Mouse (Mus musculus) gastrocnemius, postnatal 25 days (tissue): Measurements from ENCODE around the gene Dnm1. TPM values are rescaled to one million over a fixed set of nuclear protein-coding genes. Genes with fewer than 3 reads are reported as not detected.

Experiments
- DNase-seq: peaks from one replicate; pipeline ENCODE4 v3.0.0; 2022
- microRNA-seq, 2 experiments: library from miRNA; unstranded; fragments of <30 nt; microRNA quantifications; one replicate each; pipeline ENCODE4 v1.2.0; 2021; ENCODE audit warnings: borderline replicate concordance in 2 of 2
- total RNA-seq, 2 experiments: library from RNA; stranded (reverse); gene quantifications; 1 replicate in 1 of 2; 2 replicates in 1 of 2; pipeline ENCODE4 v1.2.3; 2021

Dnm1 gene
- total RNA-seq, 2 experiments from 2014 or later, result 6.0 to 8.7 TPM

GRCm38 (mm10) chr2:32282727-32283126 is 70.4 kb downstream of the Dnm1 start:
- peak; percentile 48 for DNase-seq

DNA sequence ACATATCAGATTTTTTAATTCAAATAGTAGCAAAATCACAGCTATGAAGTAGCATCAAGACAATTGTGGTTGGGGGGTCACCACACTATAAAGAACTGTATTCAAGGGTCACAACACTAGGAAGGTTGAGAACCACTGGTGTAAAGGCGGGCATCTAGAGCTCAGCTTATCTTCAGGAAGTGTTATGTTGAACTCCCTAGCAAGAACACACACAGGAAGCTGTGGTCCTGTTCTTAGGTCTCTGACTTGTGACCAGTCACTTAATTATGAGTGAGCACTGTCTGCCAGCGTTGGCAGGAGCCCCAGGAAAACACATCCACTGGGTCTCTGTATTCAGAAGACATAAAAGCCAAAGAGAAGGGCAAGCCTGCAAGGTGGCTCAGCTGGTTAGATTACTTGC is 70.8 kb downstream of the Dnm1 start:
- no peak for DNase-seq

GRCm38 (mm10) chr2:32275823-32276222 is 77.3 kb downstream of the Dnm1 start:
- DNase-seq, result no peak

DNA sequence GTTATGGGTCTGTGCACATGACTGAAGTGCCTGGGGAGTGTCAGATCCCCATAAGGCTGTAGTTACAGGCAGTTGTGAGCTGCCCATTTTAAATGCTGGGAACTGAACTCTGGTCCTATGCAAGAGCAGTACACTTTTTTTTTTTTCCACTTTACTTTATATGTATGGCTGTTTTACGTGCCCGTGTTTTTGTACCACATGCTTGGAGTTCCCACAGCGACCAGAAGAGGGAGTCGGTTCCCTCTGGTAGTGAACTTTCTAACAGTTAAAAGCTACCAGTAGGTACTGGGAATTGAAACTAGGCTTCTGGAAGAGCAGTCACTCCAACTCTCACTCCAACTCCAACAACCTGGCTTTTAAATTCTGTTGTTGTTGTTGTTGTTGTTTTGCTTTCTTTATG is 92.5 kb downstream of the Dnm1 start:
- no peak for DNase-seq

DNA sequence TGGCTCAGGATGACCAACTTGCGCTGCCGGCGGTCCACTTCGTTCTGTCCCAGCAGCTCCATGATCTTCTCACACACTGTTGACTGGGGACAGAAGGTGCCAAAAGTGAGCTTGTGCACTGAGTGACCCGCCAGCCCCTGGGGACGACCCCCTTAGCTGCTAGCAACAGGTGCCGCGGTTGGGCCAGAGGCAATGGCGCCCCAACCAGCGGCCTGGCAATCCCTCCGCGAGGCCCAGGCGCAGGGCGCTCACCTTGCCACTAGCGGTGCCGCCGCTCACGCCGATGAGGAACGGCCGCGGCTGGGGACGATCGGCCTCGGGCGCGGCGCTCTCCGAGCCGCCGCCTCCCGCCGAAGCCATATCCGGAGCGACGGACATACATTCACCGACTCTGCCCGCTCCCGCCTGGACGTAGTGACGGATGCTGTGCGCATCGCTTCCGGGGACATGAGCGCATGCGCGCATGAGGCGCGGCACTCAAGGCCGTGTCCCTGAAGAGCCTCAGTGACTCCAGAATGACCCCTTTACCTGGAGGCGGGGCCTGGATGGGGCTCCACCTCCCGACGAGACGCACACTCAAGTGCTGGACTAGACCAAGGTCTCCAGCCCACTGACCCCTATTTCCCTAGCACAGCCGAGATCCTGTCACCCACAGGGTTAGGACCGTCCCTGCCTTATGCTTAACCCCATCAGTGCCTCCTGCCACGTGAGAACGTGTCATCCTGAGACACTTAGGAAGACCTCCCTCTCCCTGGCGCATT is 93.3 kb downstream of the Dnm1 start, which contains the start of gene Uck1:
TSS of gene Uck1 (minus strand) at position 503 of the 761 bp plus-strand sequence.
- DNase-seq, result peak; percentile 86

- DNase-seq, result no peak
Observed at GRCm38 (mm10) chr2:32258887-32259533, 94.1 kb downstream of the Dnm1 start.

Small RNA genes within 50 kb of the gene (microRNA-seq; reads per million reads assigned to microRNA genes)
- 0 reads per million in 2 experiments for gene Gm23363
- gene Mir199b, result 84.4 to 92.8 reads per million in 2 experiments

Other genes starting within 250 kb of the Dnm1 start
- gene Prrc2b, start 202.3 kb downstream of the Dnm1 start, total RNA-seq, result 10 to 100 TPM; 67.0 to 69.6 TPM
- 10 to 100 TPM; 13.7 to 14.7 TPM for gene Pomt1, start 116.7 kb downstream of the Dnm1 start, total RNA-seq
- gene Uck1, start 93.2 kb downstream of the Dnm1 start, total RNA-seq, result 10 to 100 TPM; 12.0 to 13.0 TPM
- gene Golga2, start 66.0 kb downstream of the Dnm1 start, total RNA-seq, result 10 to 100 TPM; 53.5 to 57.4 TPM
- 100 to 1,000 TPM; 112 to 120 TPM for gene Swi5, start 65.3 kb downstream of the Dnm1 start, total RNA-seq
- 10 to 100 TPM; 25.1 to 27.7 TPM for gene Ciz1, start 1.0 kb downstream of the Dnm1 start, total RNA-seq
- gene 1110008P14Rik, start 28.6 kb upstream of the Dnm1 start, total RNA-seq, result 10 to 100 TPM; 35.2 to 39.7 TPM
- gene Lcn2, start 34.9 kb upstream of the Dnm1 start, total RNA-seq, result 1 to 10 TPM; 1.4 to 2.1 TPM
- 10 to 100 TPM; 42.2 to 49.3 TPM for gene Ptges2, start 42.6 kb upstream of the Dnm1 start, total RNA-seq
- 1 to 10 TPM; 1.6 to 2.0 TPM for gene Naif1, start 97.1 kb upstream of the Dnm1 start, total RNA-seq
- 10 to 100 TPM; 19.2 to 68.3 TPM for gene Slc25a25, start 98.1 kb upstream of the Dnm1 start, total RNA-seq
- gene Fam102a, start 182.0 kb upstream of the Dnm1 start, total RNA-seq, result 1 to 10 TPM; 2.4 to 2.9 TPM
- 10 to 100 TPM; 11.7 to 12.6 TPM for gene Dpm2, start 217.5 kb upstream of the Dnm1 start, total RNA-seq
- not detected for gene Pip5kl1, start 221.5 kb upstream of the Dnm1 start, total RNA-seq
- gene 9430097D07Rik, start 222.3 kb upstream of the Dnm1 start, total RNA-seq, result not detected
- 10 to 100 TPM; 24.6 to 29.2 TPM for gene St6galnac4, start 233.8 kb upstream of the Dnm1 start, total RNA-seq
- gene St6galnac6, start 246.4 kb upstream of the Dnm1 start, total RNA-seq, result 10 to 100 TPM; 37.3 to 42.6 TPM